Mouse (Mus musculus): ENCODE results near the gene Thra. TPM values are rescaled to one million over a fixed set of nuclear protein-coding genes. Genes with fewer than 3 reads are reported as not detected.
A peak's percentile ranks its signal among the peaks of the same experiment; 100 is the strongest.

The Thra gene
- polyA plus RNA-seq, 1 experiment from 2014 or later: 164 TPM

GRCm38 (mm10) chr11:98762756-98763501 is 22.5 kb downstream of the Thra start:
- no peak overlapping the region for H3K4me3 ChIP-seq
- no peak for ATAC-seq (replicated peaks)
- H3K36me3 ChIP-seq: peaks cover 69% of the 10 kb centered on the region
- H3K27me3 ChIP-seq: no peaks in the 10 kb centered on the region
- no peak overlapping the region for H3K27ac ChIP-seq (replicated peaks)
- H3K4me1 ChIP-seq: peaks cover 35% of the 10 kb centered on the region
- WGBS: 66% methylated on average over 17 of the region's 17 CpGs
- H3K4me2 ChIP-seq (replicated peaks): no peak overlapping the region
- no peak overlapping the region for H3K9ac ChIP-seq (replicated peaks)
- no peaks in the 10 kb centered on the region for H3K9me3 ChIP-seq

DNA sequence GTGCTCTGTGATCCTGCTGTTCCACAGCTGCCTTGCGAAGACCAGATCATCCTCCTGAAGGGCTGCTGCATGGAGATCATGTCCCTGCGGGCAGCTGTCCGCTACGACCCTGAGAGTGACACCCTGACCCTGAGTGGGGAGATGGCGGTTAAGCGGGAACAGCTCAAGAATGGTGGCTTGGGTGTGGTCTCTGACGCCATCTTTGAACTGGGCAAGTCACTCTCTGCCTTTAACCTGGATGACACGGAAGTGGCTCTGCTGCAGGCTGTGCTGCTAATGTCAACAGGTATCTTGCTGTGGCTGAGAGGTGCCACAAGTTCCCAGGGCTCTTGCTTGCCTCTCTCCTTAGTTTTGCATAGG is 23.0 kb downstream of the Thra start:
- Histone ChIP-seq H3K27me3 (no peaks in the 10 kb centered on the region), H3K9ac (replicated peaks) (no peak overlapping the region), H3K4me2 (replicated peaks) (no peak overlapping the region), H3K9me3 (no peaks in the 10 kb centered on the region), H3K36me3 (peaks cover 68% of the 10 kb centered on the region), H3K4me1 (peaks cover 41% of the 10 kb centered on the region), H3K27ac (replicated peaks) (no peak overlapping the region), H3K4me3 (no peak overlapping the region)
- WGBS: 89% methylated on average over 8 of the region's 8 CpGs
- no peak for ATAC-seq (replicated peaks)

DNA sequence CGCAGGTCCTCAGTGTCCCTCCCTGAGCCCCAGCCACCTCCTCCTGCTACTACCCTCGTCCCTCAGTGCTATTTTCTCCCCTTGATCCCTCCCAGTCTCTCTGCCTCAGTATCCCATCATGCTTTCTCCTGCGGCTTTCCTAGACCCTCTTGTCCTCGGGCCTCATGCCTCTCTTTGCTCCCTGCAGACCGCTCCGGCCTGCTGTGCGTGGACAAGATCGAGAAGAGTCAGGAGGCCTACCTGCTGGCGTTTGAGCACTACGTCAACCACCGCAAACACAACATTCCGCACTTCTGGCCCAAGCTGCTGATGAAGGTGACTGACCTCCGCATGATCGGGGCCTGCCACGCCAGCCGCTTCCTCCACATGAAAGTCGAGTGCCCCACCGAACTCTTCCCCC is 23.7 kb downstream of the Thra start:
- no peak overlapping the region for H3K27ac ChIP-seq (replicated peaks)
- peaks cover 71% of the 10 kb centered on the region for H3K36me3 ChIP-seq
- WGBS: 88% methylated on average over 18 of the region's 18 CpGs

DNA sequence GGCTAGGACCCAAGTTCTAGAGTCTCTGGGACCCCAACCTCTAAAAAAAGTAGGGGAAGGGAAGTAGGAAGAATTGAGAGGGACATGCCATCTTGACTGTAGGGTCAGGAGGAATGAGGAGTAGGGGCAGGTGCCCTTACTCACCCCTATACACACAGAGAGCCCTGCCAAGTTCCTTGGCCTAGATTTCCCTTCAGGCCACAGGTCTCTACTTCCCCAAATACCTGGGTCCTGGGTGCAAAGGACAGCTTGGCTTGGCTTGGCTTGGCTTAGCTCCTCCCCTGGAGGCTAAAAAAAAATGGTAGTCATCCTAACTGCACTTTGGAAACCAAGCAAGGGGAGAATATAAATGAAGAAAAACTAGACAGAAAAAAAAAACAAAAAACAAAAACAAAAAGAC is 24.3 kb downstream of the Thra start:
- Histone ChIP-seq H3K36me3 (peaks cover 74% of the 10 kb centered on the region), H3K27ac (replicated peaks) (peak overlapping the region; percentile 81), H3K9me3 (no peaks in the 10 kb centered on the region), H3K4me1 (peaks cover 50% of the 10 kb centered on the region), H3K9ac (replicated peaks) (no peak overlapping the region), H3K4me2 (replicated peaks) (no peak overlapping the region), H3K4me3 (no peak overlapping the region), H3K27me3 (no peaks in the 10 kb centered on the region)
- ATAC-seq (replicated peaks): no peak

More for the DNA sequence above, 23.7 kb downstream of the Thra start:
- Histone ChIP-seq H3K9ac (replicated peaks) (no peak overlapping the region), H3K9me3 (no peaks in the 10 kb centered on the region), H3K4me2 (replicated peaks) (no peak overlapping the region), H3K4me3 (no peak overlapping the region), H3K4me1 (peaks cover 47% of the 10 kb centered on the region), H3K27me3 (no peaks in the 10 kb centered on the region)
- no peak for ATAC-seq (replicated peaks)

DNA sequence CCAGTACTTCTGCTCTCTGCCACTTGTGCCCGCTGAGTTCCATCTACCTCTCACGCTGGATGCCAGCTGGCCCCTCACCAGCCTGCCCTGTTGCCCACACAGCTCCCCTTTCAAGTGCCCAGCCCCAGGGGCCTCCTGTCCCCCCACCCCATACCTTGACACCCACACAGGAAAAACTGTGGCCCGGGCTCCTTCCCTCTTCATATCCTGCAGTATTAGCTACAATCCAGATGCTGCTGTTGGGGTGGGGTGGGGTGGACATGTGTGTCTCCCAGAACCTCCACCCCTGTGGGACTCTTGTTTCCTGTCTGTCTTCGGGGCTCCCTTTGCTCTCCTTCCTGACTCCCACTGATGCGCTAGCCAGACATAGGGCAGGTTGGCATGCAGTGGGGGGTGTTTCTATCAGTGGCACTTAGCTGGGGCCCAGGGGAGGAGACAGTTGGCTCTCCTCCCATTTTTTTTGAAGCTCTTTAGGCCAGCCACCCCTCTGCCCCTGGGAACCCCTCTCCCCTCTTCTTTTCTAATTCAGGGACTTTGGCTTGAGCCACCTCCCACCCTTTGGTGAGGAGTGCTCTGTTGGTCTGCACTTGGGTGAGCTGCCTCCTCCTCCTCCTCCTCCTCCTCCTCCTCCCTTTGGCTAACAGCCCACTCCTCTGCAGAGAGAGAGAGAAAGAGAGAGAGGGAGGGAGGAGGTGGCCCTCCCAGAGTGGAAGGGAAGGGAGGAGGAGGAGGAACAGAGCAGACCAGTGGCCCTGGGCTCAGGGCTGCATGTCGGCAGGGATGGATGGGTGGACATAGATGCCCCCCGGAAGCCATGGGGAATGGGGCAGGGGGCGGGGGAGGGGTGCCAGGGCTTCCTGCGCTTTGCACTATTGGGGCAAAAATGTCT is 25.2 kb downstream of the Thra start:
- 27% methylated on average over 9 of the region's 9 CpGs for WGBS
- peak overlapping the region; percentile 81 for H3K27ac ChIP-seq (replicated peaks)
- H3K4me1 ChIP-seq: peaks cover 58% of the 10 kb centered on the region
- H3K27me3 ChIP-seq: no peaks in the 10 kb centered on the region
- 0 out of 2 replicates have a peak overlapping the region, but pooled peaks have one; percentile 24 for H3K9ac ChIP-seq (replicated peaks)
- no peak overlapping the region for H3K4me3 ChIP-seq
- H3K9me3 ChIP-seq: no peaks in the 10 kb centered on the region
- no peak for ATAC-seq (replicated peaks)
- peaks cover 75% of the 10 kb centered on the region for H3K36me3 ChIP-seq
- H3K4me2 ChIP-seq (replicated peaks): no peak overlapping the region

GRCm38 (mm10) chr11:98766346-98766745 is 25.9 kb downstream of the Thra start:
- no peak for ATAC-seq (replicated peaks)
- H3K27ac ChIP-seq (replicated peaks): peak overlapping the region; percentile 81
- 60% methylated on average over 2 of the region's 2 CpGs for WGBS
- no peak overlapping the region for H3K4me3 ChIP-seq
- H3K9me3 ChIP-seq: no peaks in the 10 kb centered on the region
- H3K9ac ChIP-seq (replicated peaks): no peak overlapping the region; the same call in 1 of the 2 replicates
- H3K4me2 ChIP-seq (replicated peaks): no peak overlapping the region
- peaks cover 74% of the 10 kb centered on the region for H3K36me3 ChIP-seq
- no peaks in the 10 kb centered on the region for H3K27me3 ChIP-seq
- peaks cover 58% of the 10 kb centered on the region for H3K4me1 ChIP-seq

GRCm38 (mm10) chr11:98766816-98767215 is 26.4 kb downstream of the Thra start:
- H3K9me3 ChIP-seq: no peaks in the 10 kb centered on the region
- H3K4me3 ChIP-seq: no peak overlapping the region
- H3K4me1 ChIP-seq: peaks cover 58% of the 10 kb centered on the region
- H3K27ac ChIP-seq (replicated peaks): peak overlapping the region; percentile 81
- H3K4me2 ChIP-seq (replicated peaks): 0 out of 2 replicates have a peak overlapping the region, but pooled peaks have one; percentile 15
- ATAC-seq (replicated peaks): peak; percentile 13; the same call in 1 of the 2 replicates
- H3K27me3 ChIP-seq: no peaks in the 10 kb centered on the region
- WGBS: 36% methylated on average over 5 of the region's 5 CpGs
- H3K9ac ChIP-seq (replicated peaks): no peak overlapping the region; the same call in 1 of the 2 replicates
- peaks cover 70% of the 10 kb centered on the region for H3K36me3 ChIP-seq

DNA sequence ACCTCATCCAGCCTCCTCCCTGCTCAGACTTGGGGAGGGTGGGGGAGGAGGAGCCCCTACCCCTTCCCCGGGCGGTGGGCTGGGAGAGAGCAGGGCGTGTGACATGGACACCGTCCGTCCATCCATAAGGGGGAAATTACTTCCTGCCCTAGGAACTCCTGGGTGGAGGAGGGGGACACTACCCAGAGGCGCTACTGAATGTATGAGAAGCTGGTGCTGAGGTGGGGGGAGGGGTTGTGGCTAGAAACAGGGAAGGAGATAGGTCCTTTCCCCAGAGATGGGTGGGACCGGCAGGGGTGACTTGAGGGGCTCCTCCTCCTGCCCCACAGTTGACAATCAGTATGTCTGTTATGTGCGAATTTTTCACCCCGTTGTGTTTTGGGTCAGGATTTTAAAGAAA is 26.8 kb downstream of the Thra start:
- peak overlapping the region; percentile 15 for H3K4me2 ChIP-seq (replicated peaks)
- WGBS: 24% methylated on average over 9 of the region's 9 CpGs

GRCm38 (mm10) chr11:98767713-98768112 is 27.3 kb downstream of the Thra start:
- Histone ChIP-seq H3K9ac (replicated peaks) (0 out of 2 replicates have a peak overlapping the region, but pooled peaks have one; percentile 31), H3K36me3 (peaks cover 61% of the 10 kb centered on the region), H3K9me3 (no peaks in the 10 kb centered on the region), H3K4me1 (peaks cover 62% of the 10 kb centered on the region), H3K27me3 (no peaks in the 10 kb centered on the region), H3K4me2 (replicated peaks) (peak overlapping the region; percentile 36), H3K27ac (replicated peaks) (peak overlapping the region; percentile 81), H3K4me3 (peak overlapping the region; percentile 19; the same call in 1 of the 2 replicates)
- 9% methylated on average over 4 of the region's 4 CpGs for WGBS
- ATAC-seq (replicated peaks): 0 out of 2 replicates have a peak, but pooled peaks have one; percentile 5

More for the DNA sequence above, 26.8 kb downstream of the Thra start:
- H3K9ac ChIP-seq (replicated peaks): no peak overlapping the region
- H3K36me3 ChIP-seq: peaks cover 65% of the 10 kb centered on the region
- no peaks in the 10 kb centered on the region for H3K27me3 ChIP-seq
- peaks cover 58% of the 10 kb centered on the region for H3K4me1 ChIP-seq
- peak; percentile 52 for ATAC-seq (replicated peaks)
- no peak overlapping the region for H3K4me3 ChIP-seq
- H3K9me3 ChIP-seq: no peaks in the 10 kb centered on the region
- H3K27ac ChIP-seq (replicated peaks): peak overlapping the region; percentile 81

GRCm38 (mm10) chr11:98768127-98769006 is 27.9 kb downstream of the Thra start:
- Histone ChIP-seq H3K9me3 (no peaks in the 10 kb centered on the region), H3K27me3 (no peaks in the 10 kb centered on the region), H3K4me3 (peak overlapping the region; percentile 19; the same call in 1 of the 2 replicates), H3K4me2 (replicated peaks) (peak overlapping the region; percentile 36), H3K27ac (replicated peaks) (peak overlapping the region; percentile 81), H3K9ac (replicated peaks) (peak overlapping the region; percentile 31), H3K36me3 (peaks cover 54% of the 10 kb centered on the region), H3K4me1 (peaks cover 68% of the 10 kb centered on the region)
- 25% methylated on average over 37 of the region's 39 CpGs for WGBS
- no peak for ATAC-seq (replicated peaks)
